Mouse (Mus musculus) thymus, postnatal 4 days (tissue): ENCODE results near the gene Pgghg.

ENCODE experiments used
- DNase-seq: peaks from one replicate; pipeline ENCODE4 v3.0.0; 2021

Gene Pgghg

GRCm38 (mm10) chr7:140923070-140923775 lies 18.0 kb upstream of the Pgghg start:
- no peak for DNase-seq

- DNase-seq, result no peak
Observed at GRCm38 (mm10) chr7:140927181-140927580, 14.0 kb upstream of the Pgghg start.

- DNase-seq, result peak; percentile 58
Observed at GRCm38 (mm10) chr7:140938436-140938835, 2.8 kb upstream of the Pgghg start.

GRCm38 (mm10) chr7:140938896-140939295 lies 2.3 kb upstream of the Pgghg start:
- DNase-seq, result no peak

- DNase-seq, result no peak
Observed at GRCm38 (mm10) chr7:140939669-140940171, 1.5 kb upstream of the Pgghg start.

- DNase-seq, result no peak
Observed at GRCm38 (mm10) chr7:140942341-140942740, 1.1 kb downstream of the Pgghg start.

GRCm38 (mm10) chr7:140942811-140943210 lies 1.6 kb downstream of the Pgghg start:
- DNase-seq, result no peak

GRCm38 (mm10) chr7:140943356-140943755 lies 2.2 kb downstream of the Pgghg start:
- DNase-seq, result no peak

GRCm38 (mm10) chr7:140944236-140944635 lies 3.0 kb downstream of the Pgghg start:
- DNase-seq, result no peak

- no peak for DNase-seq
Observed at GRCm38 (mm10) chr7:140945247-140945646, 4.1 kb downstream of the Pgghg start.

- DNase-seq, result no peak
Observed at GRCm38 (mm10) chr7:140946311-140946710, 5.1 kb downstream of the Pgghg start.

GRCm38 (mm10) chr7:140946980-140947379 lies 5.8 kb downstream of the Pgghg start:
- no peak for DNase-seq

- no peak for DNase-seq
Observed at GRCm38 (mm10) chr7:140948161-140948560, 7.0 kb downstream of the Pgghg start.

- DNase-seq, result no peak
Observed at GRCm38 (mm10) chr7:140949255-140949654, 8.1 kb downstream of the Pgghg start.

- DNase-seq, result no peak
Observed at GRCm38 (mm10) chr7:140949824-140950530, 8.8 kb downstream of the Pgghg start, which contains the start of gene Ifitm5. Gene Ifitm5 (minus strand): TSS chr7:140950291.

- no peak for DNase-seq
Observed at GRCm38 (mm10) chr7:140951051-140951450, 9.9 kb downstream of the Pgghg start.

- DNase-seq, result no peak
Observed at GRCm38 (mm10) chr7:140951765-140952164, 10.6 kb downstream of the Pgghg start.

GRCm38 (mm10) chr7:140952441-140952840 lies 11.2 kb downstream of the Pgghg start:
- no peak for DNase-seq

- no peak for DNase-seq
Observed at GRCm38 (mm10) chr7:140953133-140953532, 11.9 kb downstream of the Pgghg start.

GRCm38 (mm10) chr7:140953800-140954732 lies 12.9 kb downstream of the Pgghg start:
- DNase-seq, result no peak

- DNase-seq, result no peak
Observed at GRCm38 (mm10) chr7:140954733-140955071, 13.5 kb downstream of the Pgghg start.

GRCm38 (mm10) chr7:140955342-140955741 lies 14.2 kb downstream of the Pgghg start:
- no peak for DNase-seq
